Mouse (Mus musculus) B cell, adult 2 months (primary cell): Measurements from ENCODE around the gene Olfr123.

Source experiments
- DNase-seq, 2 experiments: peaks; one replicate each; pipeline ENCODE4 v3.0.0; 2022

Olfr123 gene

GRCm38 (mm10) chr17:37793229-37793628, at the start of gene Olfr123:
Olfr123 (plus strand) TSS chr17:37793529.
- DNase-seq, result no peak

- no peak for DNase-seq
These were observed 25.0 kb upstream of the Olfr123 start, which contains the start of gene Olfr122 for GRCm38 (mm10) chr17:37768307-37768706. Olfr122 (plus strand) TSS chr17:37768607.

GRCm38 (mm10) chr17:37799588-37799987, 6.3 kb downstream of the Olfr123 start, which contains the start of gene Olfr124:
Olfr124 (plus strand) TSS chr17:37799888.
- no peak for DNase-seq

- no peak for DNase-seq
These were observed 39.3 kb downstream of the Olfr123 start, which contains the start of gene Olfr125 for GRCm38 (mm10) chr17:37832649-37833048. Olfr125 (plus strand) TSS chr17:37832949.

- no peak for DNase-seq
These were observed 53.9 kb downstream of the Olfr123 start, which contains the start of gene Olfr126 for GRCm38 (mm10) chr17:37847183-37847582. Olfr126 (plus strand) TSS chr17:37847483.
